Mouse (Mus musculus) heart, embryonic 15.5 days (tissue): ENCODE data around the gene Trrap. TPM values are rescaled to one million over a fixed set of nuclear protein-coding genes. Genes with fewer than 3 reads are reported as not detected.
A peak's percentile ranks its signal among the peaks of the same experiment; 100 is the strongest.

Experiments
- ATAC-seq: fragments of 200-750 bp; cut with Nextera tagmentation; replicated peaks from 2 replicates; pipeline ENCODE4 v1.8.0; 2017; ENCODE audit warnings: low read depth, moderate TSS enrichment; ENCODE audit not compliant: insufficient number of reproducible peaks, insufficient read depth, low FRiP score
- H3K27ac ChIP-seq: fragments of 300-500 bp; sonication (generic); 2 replicates; pipeline ENCODE4 v1.5.1; 2015; ENCODE audit warnings: mild to moderate bottlenecking, inconsistent platforms
- H3K27me3 ChIP-seq: fragments of 300-500 bp; sonication (generic); 2 replicates; pipeline ENCODE4 v1.6.1; 2015; ENCODE audit warnings: inconsistent platforms
- H3K36me3 ChIP-seq: fragments of 300-500 bp; sonication (generic); 2 replicates; pipeline ENCODE4 v1.6.1; 2015; ENCODE audit warnings: mild to moderate bottlenecking, inconsistent platforms
- H3K4me1 ChIP-seq: fragments of 300-500 bp; sonication (generic); replicated peaks from 2 replicates; pipeline ENCODE4 v1.6.1; 2015; ENCODE audit warnings: inconsistent platforms
- H3K4me2 ChIP-seq: fragments of 300-500 bp; sonication (generic); 2 replicates; pipeline ENCODE4 v1.6.1; 2015; ENCODE audit warnings: inconsistent platforms, mild to moderate bottlenecking, moderate library complexity
- H3K4me3 ChIP-seq: fragments of 300-500 bp; sonication (generic); 2 replicates; pipeline ENCODE4 v1.5.1; 2015; ENCODE audit warnings: mild to moderate bottlenecking, inconsistent platforms
- H3K9ac ChIP-seq: fragments of 300-500 bp; sonication (generic); 2 replicates; pipeline ENCODE4 v1.6.1; 2015; ENCODE audit warnings: mild to moderate bottlenecking, inconsistent platforms
- H3K9me3 ChIP-seq: fragments of 300-500 bp; sonication (generic); replicated peaks from 2 replicates; pipeline ENCODE4 v1.6.1; 2016; ENCODE audit warnings: inconsistent platforms
- WGBS: fragments of 180-500 bp; shearing (Covaris S2); methylation state at CpG from one replicate; pipeline ENCODE4 v1.1.7; 2015; ENCODE audit warnings: mixed read lengths; 5-methylcytosine and 5-hydroxymethylcytosine counted together
- polyA plus RNA-seq: library from polyadenylated mRNA; unstranded; fragments of >200 nt; fragmentation: Nextera tagmentation; extraction: Ambion mirVana; gene quantifications from 2 replicates; pipeline ENCODE4 v1.2.1, GENCODE M21; 2015

Gene Trrap
- polyA plus RNA-seq, 1 experiment from 2014 or later, result 41.2 TPM

DNA sequence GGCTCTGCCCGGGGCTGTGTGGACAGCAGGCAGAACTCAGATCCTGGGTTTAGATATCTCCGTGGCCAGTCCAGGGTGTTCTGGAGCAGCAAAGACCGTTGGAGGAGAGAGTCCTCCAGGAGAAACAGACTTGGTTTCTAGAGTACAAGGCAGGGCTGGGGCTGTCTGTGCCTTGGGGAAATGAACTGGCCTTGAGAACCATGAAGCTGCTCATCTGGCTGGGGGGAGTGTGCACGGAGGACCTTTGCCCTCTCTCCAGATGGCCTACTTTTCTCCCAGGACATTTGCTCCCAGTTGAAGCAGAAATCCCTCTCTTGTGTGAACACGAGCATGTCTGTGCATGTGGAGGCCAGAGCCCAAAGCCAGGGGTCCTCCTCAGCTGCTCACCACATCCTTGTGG lies 104.8 kb downstream of the Trrap start:
- Histone ChIP-seq H3K27me3 (no peaks in the 10 kb centered on the region), H3K36me3 (peaks cover 4% of the 10 kb centered on the region; the same call in 1 of the 2 replicates), H3K4me1 (peaks cover 3% of the 10 kb centered on the region; the same call in 1 of the 2 replicates), H3K4me2 (no peak overlapping the region), H3K4me3 (no peak overlapping the region), H3K9ac (no peak overlapping the region), H3K9me3 (no peaks in the 10 kb centered on the region), H3K27ac (no peak overlapping the region)
- ATAC-seq, result no peak
- WGBS, result 70% methylated on average over 5 of the region's 5 CpGs

GRCm38 (mm10) chr5:144872867-144873266 lies 105.3 kb downstream of the Trrap start:
- Histone ChIP-seq H3K4me3 (no peak overlapping the region), H3K27ac (no peak overlapping the region), H3K9ac (no peak overlapping the region), H3K27me3 (no peaks in the 10 kb centered on the region), H3K4me2 (no peak overlapping the region), H3K9me3 (no peaks in the 10 kb centered on the region), H3K4me1 (peaks cover 3% of the 10 kb centered on the region; the same call in 1 of the 2 replicates), H3K36me3 (peaks cover 4% of the 10 kb centered on the region; the same call in 1 of the 2 replicates)
- 77% methylated on average over 3 of the region's 3 CpGs for WGBS
- ATAC-seq, result no peak

DNA sequence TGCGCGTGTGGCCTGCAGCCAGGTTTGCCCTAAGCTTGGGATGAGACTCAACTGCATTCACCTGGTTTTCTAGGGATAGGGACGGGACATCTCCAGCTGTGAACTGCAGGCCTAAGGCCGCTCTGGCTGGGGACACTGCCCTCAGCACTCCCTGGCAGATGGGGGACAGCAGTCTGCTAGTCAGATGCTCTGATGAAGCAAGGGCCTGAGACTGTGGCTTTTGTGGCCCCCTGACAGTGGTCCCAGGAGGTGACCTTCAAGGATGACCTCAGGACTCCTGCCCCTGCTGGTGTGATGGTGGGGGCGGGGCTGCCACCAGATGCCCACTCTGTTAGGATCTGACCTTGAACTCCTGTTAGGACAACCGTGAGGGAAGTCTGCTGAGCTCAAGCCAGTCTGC lies 107.7 kb downstream of the Trrap start:
- no peaks in the 10 kb centered on the region for H3K27me3 ChIP-seq
- no peaks in the 10 kb centered on the region for H3K9me3 ChIP-seq
- peaks cover 3% of the 10 kb centered on the region; the same call in 1 of the 2 replicates for H3K4me1 ChIP-seq
- no peak for ATAC-seq
- no peak overlapping the region for H3K9ac ChIP-seq
- no peak overlapping the region for H3K4me3 ChIP-seq
- WGBS, result 81% methylated on average over 6 of the region's 6 CpGs
- peaks cover 20% of the 10 kb centered on the region for H3K36me3 ChIP-seq
- no peak overlapping the region for H3K4me2 ChIP-seq
- H3K27ac ChIP-seq, result no peak overlapping the region

- Histone ChIP-seq H3K4me1 (peaks cover 3% of the 10 kb centered on the region; the same call in 1 of the 2 replicates), H3K27ac (no peak overlapping the region), H3K4me2 (no peak overlapping the region), H3K4me3 (no peak overlapping the region), H3K9me3 (no peaks in the 10 kb centered on the region), H3K36me3 (peaks cover 24% of the 10 kb centered on the region), H3K9ac (no peak overlapping the region), H3K27me3 (no peaks in the 10 kb centered on the region)
- no peak for ATAC-seq
- WGBS, result 5% methylated on average over 13 of the region's 13 CpGs
These were observed 108.4 kb downstream of the Trrap start for GRCm38 (mm10) chr5:144875892-144876291.

GRCm38 (mm10) chr5:144877021-144877420 lies 109.5 kb downstream of the Trrap start:
- no peak overlapping the region for H3K9ac ChIP-seq
- peaks cover 36% of the 10 kb centered on the region for H3K36me3 ChIP-seq
- no peak overlapping the region for H3K4me2 ChIP-seq
- H3K27ac ChIP-seq, result no peak overlapping the region
- H3K9me3 ChIP-seq, result no peaks in the 10 kb centered on the region
- ATAC-seq, result no peak
- no peaks in the 10 kb centered on the region for H3K27me3 ChIP-seq
- peaks cover 5% of the 10 kb centered on the region for H3K4me1 ChIP-seq
- H3K4me3 ChIP-seq, result no peak overlapping the region
- WGBS, result 90% methylated on average over 15 of the region's 15 CpGs

GRCm38 (mm10) chr5:144881670-144882399 lies 114.3 kb downstream of the Trrap start:
- Histone ChIP-seq H3K4me3 (no peak overlapping the region), H3K36me3 (peaks cover 70% of the 10 kb centered on the region), H3K27me3 (no peaks in the 10 kb centered on the region), H3K9me3 (no peaks in the 10 kb centered on the region), H3K9ac (no peak overlapping the region), H3K4me1 (peaks cover 6% of the 10 kb centered on the region), H3K27ac (no peak overlapping the region), H3K4me2 (no peak overlapping the region)
- ATAC-seq, result 0 out of 2 replicates have a peak, but pooled peaks have one; percentile 27
- 47% methylated on average over 14 of the region's 14 CpGs for WGBS

DNA sequence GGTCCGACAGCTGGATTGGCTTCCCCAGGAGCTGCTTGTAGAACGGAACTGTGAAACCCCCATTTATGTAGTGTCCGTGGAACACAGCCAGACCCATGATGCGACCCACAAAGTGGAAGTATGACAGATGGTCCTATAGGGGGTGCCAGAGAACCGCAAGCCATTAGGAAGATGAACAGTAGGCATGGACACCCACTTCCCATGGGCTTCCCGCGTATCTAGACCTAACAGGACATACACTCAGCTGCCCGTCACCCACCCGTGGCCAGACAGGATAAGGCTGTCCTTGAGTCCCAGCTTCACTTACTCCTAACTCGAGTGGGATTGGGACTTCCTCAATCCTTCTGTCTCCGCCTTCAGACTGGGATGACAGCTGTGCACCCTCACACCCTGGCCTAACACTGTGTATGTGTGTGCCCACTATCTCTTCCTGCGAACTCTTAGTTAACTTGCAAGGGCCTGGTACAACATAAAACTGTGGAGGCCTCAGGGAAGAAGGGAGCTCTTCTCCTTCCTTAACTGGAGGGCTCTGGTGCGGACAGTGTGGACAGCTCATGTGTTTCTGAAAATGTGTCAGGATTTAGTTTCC lies 117.2 kb downstream of the Trrap start:
- Histone ChIP-seq H3K27ac (no peak overlapping the region), H3K9ac (no peak overlapping the region), H3K36me3 (peaks cover 88% of the 10 kb centered on the region), H3K4me3 (no peak overlapping the region), H3K4me2 (no peak overlapping the region), H3K27me3 (no peaks in the 10 kb centered on the region), H3K4me1 (peaks cover 6% of the 10 kb centered on the region), H3K9me3 (no peaks in the 10 kb centered on the region)
- peak; percentile 25 for ATAC-seq
- WGBS, result 74% methylated on average over 13 of the region's 13 CpGs

- no peak for ATAC-seq
- H3K9me3 ChIP-seq, result no peaks in the 10 kb centered on the region
- H3K4me1 ChIP-seq, result peaks cover 6% of the 10 kb centered on the region
- no peak overlapping the region for H3K4me2 ChIP-seq
- no peak overlapping the region for H3K9ac ChIP-seq
- no peak overlapping the region for H3K27ac ChIP-seq
- H3K27me3 ChIP-seq, result no peaks in the 10 kb centered on the region
- 88% methylated on average over 9 of the region's 9 CpGs for WGBS
- peaks cover 88% of the 10 kb centered on the region for H3K36me3 ChIP-seq
- H3K4me3 ChIP-seq, result no peak overlapping the region
These were observed 118.6 kb downstream of the Trrap start for GRCm38 (mm10) chr5:144885968-144886650.

DNA sequence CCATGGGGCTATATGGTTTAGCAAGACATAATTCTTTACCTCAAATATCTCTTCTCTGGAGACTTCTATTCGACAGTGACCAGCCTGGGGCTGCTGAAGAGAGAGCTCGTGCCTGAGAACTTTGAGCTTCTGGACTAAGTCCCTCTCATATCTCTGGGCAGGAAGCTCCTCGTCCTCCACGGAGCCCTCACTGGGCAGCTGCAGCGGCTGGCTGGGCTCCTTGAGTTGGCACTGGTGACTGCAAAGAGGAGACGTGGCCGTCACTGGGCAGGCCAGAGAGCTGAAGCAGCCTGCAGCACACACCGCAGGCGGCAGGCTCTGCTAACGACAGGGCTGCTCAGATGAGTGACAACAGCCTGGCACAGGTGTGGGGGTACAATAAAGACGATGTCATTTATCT lies 123.7 kb downstream of the Trrap start:
- H3K4me2 ChIP-seq, result no peak overlapping the region
- H3K27me3 ChIP-seq, result no peaks in the 10 kb centered on the region
- WGBS, result 82% methylated on average over 11 of the region's 11 CpGs
- no peak for ATAC-seq
- no peak overlapping the region for H3K27ac ChIP-seq
- H3K4me3 ChIP-seq, result no peak overlapping the region
- no peaks in the 10 kb centered on the region for H3K9me3 ChIP-seq
- peaks cover 68% of the 10 kb centered on the region for H3K36me3 ChIP-seq
- H3K9ac ChIP-seq, result no peak overlapping the region
- H3K4me1 ChIP-seq, result no peaks in the 10 kb centered on the region

- Histone ChIP-seq H3K36me3 (peaks cover 24% of the 10 kb centered on the region; the same call in 1 of the 2 replicates), H3K27me3 (no peaks in the 10 kb centered on the region), H3K4me1 (peaks cover 22% of the 10 kb centered on the region), H3K4me2 (no peak overlapping the region), H3K4me3 (no peak overlapping the region), H3K27ac (no peak overlapping the region; the same call in 1 of the 2 replicates), H3K9ac (no peak overlapping the region), H3K9me3 (no peaks in the 10 kb centered on the region)
- no peak for ATAC-seq
- WGBS, result 62% methylated on average over 7 of the region's 7 CpGs
These were observed 130.3 kb downstream of the Trrap start for GRCm38 (mm10) chr5:144897881-144898280.

DNA sequence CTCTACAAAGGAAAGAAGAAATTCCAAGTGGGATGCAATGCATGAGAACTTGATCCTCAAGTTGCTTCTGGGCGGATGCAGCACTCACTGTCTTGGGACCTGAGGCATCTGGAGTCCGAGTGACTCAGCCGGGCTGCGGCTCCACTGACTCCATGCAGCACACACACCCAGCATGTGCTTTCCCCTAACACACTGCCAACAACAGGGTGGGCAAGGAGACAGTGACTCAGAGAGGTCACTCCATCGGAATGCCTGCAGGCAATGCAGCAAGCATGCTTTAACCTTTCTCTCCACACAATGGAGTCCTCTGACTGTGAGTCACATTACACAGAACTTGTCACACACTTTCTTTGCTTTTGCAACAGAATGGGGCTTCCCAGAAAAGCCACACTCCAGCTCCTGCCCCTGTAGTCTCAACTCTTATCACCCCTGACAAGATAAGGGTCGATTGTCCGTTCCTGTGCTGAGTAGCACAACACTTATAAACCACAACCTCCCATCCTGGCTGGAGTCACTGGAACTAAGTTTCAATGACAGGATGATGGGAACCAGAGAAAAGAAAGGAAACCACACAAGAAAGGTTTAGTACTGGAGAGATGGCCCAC lies 131.0 kb downstream of the Trrap start:
- no peaks in the 10 kb centered on the region for H3K27me3 ChIP-seq
- H3K9me3 ChIP-seq, result no peaks in the 10 kb centered on the region
- peak; percentile 71 for ATAC-seq
- peak overlapping the region; percentile 71 for H3K27ac ChIP-seq
- no peak overlapping the region for H3K9ac ChIP-seq
- peak overlapping the region; percentile 11; the same call in 1 of the 2 replicates for H3K4me2 ChIP-seq
- H3K4me3 ChIP-seq, result no peak overlapping the region
- WGBS, result 10% methylated on average over 7 of the region's 7 CpGs
- H3K4me1 ChIP-seq, result peaks cover 22% of the 10 kb centered on the region
- peaks cover 24% of the 10 kb centered on the region; the same call in 1 of the 2 replicates for H3K36me3 ChIP-seq
